Mouse (Mus musculus) liver, embryonic 14.5 days (tissue): ENCODE measurements around the gene Fermt2. TPM values are rescaled to one million over a fixed set of nuclear protein-coding genes. Genes with fewer than 3 reads are reported as not detected.

Experiments used
- ATAC-seq: fragments of 200-750 bp; cut with Nextera tagmentation; 2 replicates; pipeline ENCODE4 v1.8.0; 2017; ENCODE audit warnings: moderate number of reproducible peaks, mild to moderate bottlenecking, moderate library complexity; ENCODE audit not compliant: insufficient read depth
- DNase-seq, 3 experiments: peaks; one replicate each; pipeline ENCODE4 v3.0.0-alpha.2; 2012 to 2013; ENCODE audit warnings: low read depth in 3 of 3, low spot score in 3 of 3
- H3K27ac ChIP-seq: fragments of 300-500 bp; sonication (generic); 2 replicates; pipeline ENCODE4 v1.5.1; 2014; ENCODE audit warnings: moderate library complexity, mild to moderate bottlenecking, control low read depth, inconsistent platforms
- H3K27me3 ChIP-seq: fragments of 300-500 bp; sonication (generic); 2 replicates; pipeline ENCODE4 v1.6.1; 2014; ENCODE audit warnings: mild to moderate bottlenecking, low read length, moderate library complexity; ENCODE audit not compliant: control insufficient read depth, insufficient read depth
- H3K36me3 ChIP-seq: fragments of 300-500 bp; sonication (generic); replicated peaks from 2 replicates; pipeline ENCODE4 v1.6.1; 2014; ENCODE audit warnings: low read depth; ENCODE audit not compliant: control insufficient read depth, insufficient read depth
- H3K4me1 ChIP-seq, 2 experiments: fragments of 200-500 bp in 1 of 2; fragments of 300-500 bp in 1 of 2; sonication (generic) in 1 of 2; replicated peaks; 2 replicates each; pipeline ENCODE4 v1.6.1; 2012 to 2014; ENCODE audit warnings: antibody characterized with exemption in 1 of 2, inconsistent platforms in 1 of 2, low read length in 1 of 2; ENCODE audit not compliant: control insufficient read depth in 2 of 2, insufficient read depth in 2 of 2
- H3K4me2 ChIP-seq: fragments of 300-500 bp; sonication (generic); 2 replicates; pipeline ENCODE4 v1.6.1; 2014; ENCODE audit warnings: low read depth, mild to moderate bottlenecking, control low read depth, moderate library complexity
- H3K4me3 ChIP-seq, 2 experiments: fragments of 200-500 bp in 1 of 2; fragments of 300-500 bp in 1 of 2; sonication (generic) in 1 of 2; 2 replicates each; pipeline ENCODE4 v1.5.1; 2012 to 2014; ENCODE audit warnings: low read depth in 2 of 2, low read length in 2 of 2, mild to moderate bottlenecking in 2 of 2, control low read depth in 1 of 2, inconsistent platforms in 1 of 2, moderate library complexity in 1 of 2; ENCODE audit not compliant: insufficient read depth in 1 of 2
- H3K9ac ChIP-seq: fragments of 300-500 bp; sonication (generic); replicated peaks from 2 replicates; pipeline ENCODE4 v1.6.1; 2014; ENCODE audit warnings: mild to moderate bottlenecking, control low read depth, moderate library complexity
- H3K9me3 ChIP-seq: fragments of 300-500 bp; sonication (generic); 2 replicates; pipeline ENCODE4 v1.6.1; 2016; ENCODE audit warnings: low read length, mixed read lengths; ENCODE audit not compliant: control insufficient read depth
- CTCF ChIP-seq: IDR thresholded peaks from 2 replicates; pipeline ENCODE4 v1.5.1; 2016; ENCODE audit warnings: antibody characterized with exemption, low read depth, control low read depth
- EP300 ChIP-seq: IDR thresholded peaks from 2 replicates; pipeline ENCODE4 v1.6.1; 2016; ENCODE audit warnings: antibody characterized with exemption, low read depth
- WGBS: fragments of 180-500 bp; shearing (Covaris S2); extraction: QIAGEN DNeasy Blood & Tissue Kit; methylation state at CpG from one replicate; pipeline ENCODE4 v1.1.7; 2014; ENCODE audit not compliant: insufficient replicate concordance; 5-methylcytosine and 5-hydroxymethylcytosine counted together
- polyA plus RNA-seq, 2 experiments: library from polyadenylated mRNA; depleted of rRNA in 1 of 2; stranded (reverse) in 1 of 2; unstranded in 1 of 2; fragments of >200 nt; fragmentation: Nextera tagmentation in 1 of 2; extraction: Ambion mirVana in 1 of 2; gene quantifications; 2 replicates each; pipeline versions ENCODE4 v1.2.1 to v1.2.3; 2012 to 2014

Fermt2 gene
- polyA plus RNA-seq, 2 experiments: 13.6 to 25.5 TPM

DNA sequence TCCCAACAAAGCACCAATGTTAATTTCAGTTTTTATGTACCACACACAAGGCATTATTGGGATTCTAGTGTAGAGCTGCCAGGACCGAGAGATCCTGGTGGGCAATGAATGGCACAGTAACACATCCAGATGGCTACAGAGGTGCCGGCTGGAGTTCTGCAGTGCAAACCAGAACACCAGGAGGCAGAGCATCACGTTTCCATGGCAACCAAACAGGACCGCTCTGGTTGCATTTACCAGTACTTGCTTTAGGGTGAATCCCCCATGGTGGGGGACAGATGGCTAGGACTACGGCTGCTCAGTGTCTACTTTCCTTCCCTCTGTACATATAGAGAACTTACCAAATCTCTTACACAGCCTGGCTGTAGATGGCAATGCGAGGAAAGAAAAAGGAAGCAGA, 67.5 kb downstream of the Fermt2 start:
- DNase-seq: no peak
- Histone ChIP-seq H3K36me3 (no peaks in the 10 kb centered on the region), H3K4me2 (no peak overlapping the region), H3K27ac (no peak overlapping the region), H3K4me1 (no peaks in the 10 kb centered on the region; a peak in 1 of 4 replicates), H3K9me3 (no peaks in the 10 kb centered on the region), H3K9ac (no peak overlapping the region), H3K4me3 (no peak overlapping the region), H3K27me3 (no peaks in the 10 kb centered on the region)
- ATAC-seq: no peak
- 59% methylated on average over 6 of the region's 6 CpGs for WGBS
- TF ChIP-seq EP300 (no peak), CTCF (no peak)

DNA sequence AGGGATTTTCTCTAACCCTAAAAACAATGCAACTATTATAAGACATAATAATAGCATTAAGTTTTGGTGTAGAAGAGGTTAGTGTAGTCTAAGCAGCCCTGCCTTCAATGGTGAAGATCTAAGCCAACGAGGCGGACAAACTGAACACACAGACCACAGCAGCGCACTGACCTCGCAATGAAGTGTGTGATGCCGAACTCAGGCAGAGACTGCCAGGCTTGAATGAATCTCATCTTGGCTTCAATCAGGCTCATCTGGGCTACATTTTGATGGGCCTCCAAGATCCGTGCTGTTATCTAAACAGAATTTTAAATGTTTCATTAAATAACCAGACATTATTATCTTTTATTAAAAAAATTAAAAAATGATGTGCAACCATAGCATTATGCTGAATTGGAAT, 68.0 kb downstream of the Fermt2 start:
- H3K36me3 ChIP-seq: no peaks in the 10 kb centered on the region
- H3K9me3 ChIP-seq: no peaks in the 10 kb centered on the region
- H3K27me3 ChIP-seq: no peaks in the 10 kb centered on the region
- no peak overlapping the region for H3K9ac ChIP-seq
- no peak overlapping the region for H3K27ac ChIP-seq
- 77% methylated on average over 6 of the region's 6 CpGs for WGBS
- TF ChIP-seq CTCF (no peak), EP300 (no peak)
- ATAC-seq (no peak), DNase-seq (no peak)
- no peak overlapping the region for H3K4me3 ChIP-seq
- peaks cover 0 to under 1% of the 10 kb centered on the region in 2 experiments; a peak in 2 of 4 replicates for H3K4me1 ChIP-seq
- H3K4me2 ChIP-seq: no peak overlapping the region

DNA sequence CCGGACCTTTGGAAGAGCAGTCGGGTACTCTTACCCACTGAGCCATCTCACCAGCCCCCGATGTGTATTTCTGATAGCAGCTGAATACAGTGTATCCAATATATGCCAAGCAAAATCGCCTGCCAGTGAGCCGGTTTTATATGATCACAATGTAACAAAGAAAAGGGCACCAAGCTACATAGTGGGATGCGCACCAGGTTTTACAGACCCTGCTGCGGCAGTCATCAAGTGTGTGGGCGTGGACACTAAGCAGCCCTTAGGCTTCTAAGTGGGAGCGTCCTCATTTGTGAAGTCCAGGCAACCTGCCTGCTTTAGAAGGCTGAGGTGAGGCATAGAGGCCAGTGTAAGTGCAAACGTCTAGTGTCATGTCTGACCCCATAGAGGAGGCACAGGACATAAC, 69.4 kb downstream of the Fermt2 start:
- no peak for DNase-seq
- Histone ChIP-seq H3K9me3 (no peaks in the 10 kb centered on the region), H3K36me3 (no peaks in the 10 kb centered on the region), H3K4me1 (peaks cover 0 to 8% of the 10 kb centered on the region in 2 experiments; a peak in 2 of 4 replicates), H3K4me3 (no peak overlapping the region), H3K27me3 (no peaks in the 10 kb centered on the region), H3K27ac (no peak overlapping the region), H3K9ac (no peak overlapping the region), H3K4me2 (no peak overlapping the region)
- no peak for ATAC-seq
- TF ChIP-seq EP300: no peak
- no peak for TF ChIP-seq CTCF
- WGBS: 69% methylated on average over 10 of the region's 10 CpGs

DNA sequence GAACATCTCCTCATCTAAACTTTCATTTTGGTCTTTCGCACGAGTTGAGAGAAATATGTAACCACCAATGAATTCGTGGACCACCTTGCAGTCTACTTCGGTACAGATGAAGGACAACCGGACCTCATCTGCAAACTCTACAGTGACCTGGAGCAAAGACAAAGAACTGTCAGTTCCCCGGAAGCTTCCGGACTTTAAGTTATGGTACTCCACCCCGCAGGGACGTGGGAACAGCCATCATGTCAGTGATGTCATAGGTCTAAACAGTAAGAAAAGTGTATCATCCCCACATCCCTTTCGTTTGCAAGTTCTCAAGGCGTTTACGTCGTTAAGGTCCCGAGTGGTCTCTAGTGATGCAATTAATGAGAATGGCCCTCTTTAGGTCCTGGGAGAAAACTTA, 70.0 kb downstream of the Fermt2 start:
- H3K4me3 ChIP-seq: no peak overlapping the region
- ATAC-seq (no peak), DNase-seq (no peak)
- no peak overlapping the region for H3K27ac ChIP-seq
- peaks cover 0 to 8% of the 10 kb centered on the region in 2 experiments; a peak in 2 of 4 replicates for H3K4me1 ChIP-seq
- TF ChIP-seq CTCF (no peak), EP300 (no peak)
- WGBS: 77% methylated on average over 14 of the region's 14 CpGs
- no peak overlapping the region for H3K9ac ChIP-seq
- no peaks in the 10 kb centered on the region for H3K9me3 ChIP-seq
- H3K36me3 ChIP-seq: no peaks in the 10 kb centered on the region
- no peaks in the 10 kb centered on the region for H3K27me3 ChIP-seq
- no peak overlapping the region for H3K4me2 ChIP-seq

DNA sequence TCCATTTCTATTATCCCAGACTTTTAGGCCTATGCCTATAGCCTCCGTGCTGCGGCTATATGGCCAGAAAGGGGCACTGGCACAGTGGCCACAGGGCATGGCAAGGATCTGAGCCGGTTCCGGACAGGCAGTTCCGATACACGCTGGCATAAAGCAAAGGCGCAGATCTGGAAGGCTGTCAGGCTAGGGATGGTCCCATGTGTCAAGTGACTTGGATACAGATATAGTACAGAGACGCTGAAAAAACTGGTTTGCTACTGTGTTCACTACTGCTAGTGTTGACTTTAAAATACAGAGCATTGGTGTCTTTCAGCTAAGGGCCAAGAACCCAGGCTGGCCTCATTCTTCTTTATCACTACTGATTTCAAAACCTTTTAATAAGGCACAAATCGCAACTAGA, 72.9 kb downstream of the Fermt2 start:
- ATAC-seq: no peak
- Histone ChIP-seq H3K36me3 (no peaks in the 10 kb centered on the region), H3K4me3 (no peak overlapping the region), H3K4me1 (peaks cover 0 to 29% of the 10 kb centered on the region in 2 experiments; a peak in 3 of 4 replicates), H3K9ac (no peak overlapping the region), H3K27me3 (no peaks in the 10 kb centered on the region), H3K9me3 (no peaks in the 10 kb centered on the region), H3K27ac (no peak overlapping the region), H3K4me2 (no peak overlapping the region)
- 66% methylated on average over 9 of the region's 9 CpGs for WGBS
- DNase-seq: no peak
- TF ChIP-seq EP300: no peak
- TF ChIP-seq CTCF: no peak
